Mouse (Mus musculus) spleen, adult 18-20 months (tissue): ENCODE measurements around the gene Sytl3.

Experiments used
- DNase-seq, 2 experiments: peaks; one replicate each; pipeline ENCODE4 v3.0.0; 2022; ENCODE audit warnings: mixed read lengths in 2 of 2

Gene Sytl3

DNA sequence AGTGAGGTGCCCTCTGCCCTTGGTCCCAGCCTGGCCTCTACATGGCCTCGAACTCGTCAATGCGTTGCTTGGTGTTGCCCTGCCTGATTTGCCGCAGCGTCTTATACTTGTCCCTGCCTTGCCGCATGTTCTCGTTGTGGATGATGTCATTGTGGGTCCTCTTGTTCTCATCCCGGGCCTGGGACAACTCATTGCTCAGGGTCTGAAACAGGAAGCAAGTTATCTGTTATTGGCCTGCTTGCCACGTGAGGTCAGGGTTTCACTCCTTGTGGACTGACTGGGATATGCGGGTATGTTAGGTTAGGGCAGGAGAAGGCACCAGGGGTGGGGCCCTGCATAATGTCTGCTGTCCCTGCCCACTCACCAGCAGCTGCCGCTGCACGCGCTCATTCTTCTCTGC is 80.4 kb downstream of the Sytl3 start:
- no peak for DNase-seq

DNA sequence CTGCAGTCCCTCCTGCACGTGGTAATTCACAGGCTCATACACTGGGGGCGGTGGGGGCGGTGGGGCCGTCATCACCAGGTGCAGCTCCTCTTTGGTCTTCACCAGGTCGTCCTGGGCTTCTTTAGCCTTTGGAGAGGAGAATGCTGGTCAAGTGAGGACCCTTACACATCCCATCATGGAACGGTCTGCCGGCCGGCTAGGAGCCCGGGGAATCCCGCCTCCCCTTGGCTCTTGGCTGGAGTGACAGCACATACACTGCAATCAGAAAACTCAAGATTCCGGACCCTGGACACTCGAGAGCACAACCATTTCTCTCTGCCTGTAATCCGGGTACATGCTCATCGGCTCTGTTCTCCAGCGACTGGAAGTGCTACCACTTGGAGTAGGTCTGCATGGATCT is 80.9 kb downstream of the Sytl3 start:
- no peak for DNase-seq

DNA sequence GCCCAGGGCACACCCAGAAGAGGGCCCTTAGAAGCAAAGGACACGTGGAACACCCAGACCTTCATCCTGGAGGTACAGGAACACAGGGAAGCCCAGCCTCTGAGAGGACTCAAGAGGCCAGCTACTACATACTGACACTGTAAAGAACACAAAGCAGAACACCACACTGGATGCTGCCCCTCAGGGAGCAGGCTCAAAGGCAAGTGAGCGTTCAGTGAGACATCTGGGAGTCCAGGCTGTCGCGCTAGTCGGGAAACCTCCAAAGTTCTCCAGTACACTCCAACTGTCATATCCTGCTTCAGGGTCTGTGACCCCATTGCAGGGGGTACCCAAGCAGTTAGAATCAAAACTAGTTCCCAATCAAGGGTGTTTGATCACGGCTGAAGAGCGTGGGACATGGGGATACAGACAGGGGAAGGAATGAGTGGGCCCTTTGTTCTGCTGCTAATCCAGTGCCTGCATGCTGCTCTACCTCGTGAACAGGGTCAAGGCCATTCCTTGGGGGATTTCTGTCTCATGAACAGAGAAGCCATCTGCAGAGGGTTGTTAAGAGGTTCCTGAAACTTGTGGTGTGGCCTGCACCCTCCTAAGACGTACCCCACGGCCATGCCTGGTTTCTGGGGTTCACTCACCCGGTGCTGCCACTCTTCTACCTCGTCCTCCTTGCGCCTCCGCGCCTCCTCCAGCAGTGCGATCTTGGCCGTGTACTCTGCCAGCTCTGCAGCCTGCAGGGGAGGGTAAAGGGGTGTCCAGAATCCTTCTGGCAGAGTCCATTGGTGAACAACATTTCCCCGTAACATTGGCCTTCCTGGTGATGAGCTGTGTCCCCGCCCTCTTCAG is 81.7 kb downstream of the Sytl3 start:
- DNase-seq: no peak

DNA sequence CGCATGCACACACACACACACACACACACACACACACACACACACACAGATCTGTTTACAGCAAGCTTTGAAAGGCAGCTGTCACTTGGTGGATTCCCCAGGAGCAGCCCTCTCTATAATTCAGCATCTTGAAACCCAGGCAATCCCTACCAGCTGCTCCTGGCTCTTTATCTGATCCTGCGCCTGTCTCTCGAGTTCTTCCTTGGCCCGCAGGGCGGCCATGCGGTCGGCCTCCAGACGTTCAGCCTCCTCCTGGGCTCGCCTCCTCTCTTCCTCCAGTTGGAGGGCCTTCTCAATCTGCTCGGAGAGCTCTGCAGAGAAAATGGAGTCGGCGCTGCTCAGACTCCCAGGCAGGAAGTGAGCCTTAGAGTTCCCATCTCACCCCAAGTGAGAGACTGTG is 82.4 kb downstream of the Sytl3 start:
- DNase-seq: no peak

DNA sequence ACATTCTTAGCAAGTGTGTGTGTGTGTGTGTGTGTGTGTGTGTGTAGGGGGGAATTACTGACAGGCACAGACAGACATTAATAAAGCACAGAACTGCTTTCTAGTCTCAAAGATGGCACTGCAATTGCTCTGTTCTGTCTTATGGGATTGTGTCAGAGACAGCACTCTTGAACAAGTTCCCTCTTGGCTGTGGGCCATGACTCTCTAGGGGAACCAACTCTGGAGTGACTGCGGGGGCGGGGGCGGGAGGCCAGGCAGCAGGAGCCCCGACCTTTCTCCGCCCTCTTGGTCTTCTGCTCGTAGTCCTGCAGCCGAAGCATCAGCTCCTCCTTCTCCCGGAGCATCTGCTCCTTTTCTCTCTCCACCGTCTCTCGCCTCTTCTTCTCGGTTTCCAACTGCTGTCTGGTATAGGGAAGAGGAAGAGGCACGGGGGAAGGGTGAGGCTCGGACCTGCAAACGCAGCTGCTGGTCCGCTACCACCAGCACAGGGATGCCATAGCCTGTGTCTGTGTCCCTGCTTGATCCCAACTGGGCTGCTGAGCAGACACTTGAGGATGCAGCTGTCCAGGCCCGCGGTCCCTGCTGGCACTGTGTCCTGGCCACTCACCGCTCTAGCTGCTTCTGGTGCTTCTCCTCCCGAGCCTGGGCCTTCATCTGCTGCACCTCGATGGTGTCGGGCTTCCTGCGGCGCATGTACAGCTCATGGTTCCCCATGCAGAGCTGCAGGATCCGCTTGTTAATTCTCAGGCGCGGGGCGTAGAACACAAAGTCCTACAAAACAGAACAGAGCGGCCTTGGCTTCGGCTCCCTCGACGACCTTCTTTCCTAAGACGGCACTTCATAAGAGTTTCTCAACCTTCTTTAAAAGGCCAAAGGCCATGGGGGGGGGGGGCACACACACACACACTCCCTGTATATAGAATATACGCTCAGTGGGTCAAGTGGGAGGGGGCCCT is 83.5 kb downstream of the Sytl3 start:
- no peak for DNase-seq

DNA sequence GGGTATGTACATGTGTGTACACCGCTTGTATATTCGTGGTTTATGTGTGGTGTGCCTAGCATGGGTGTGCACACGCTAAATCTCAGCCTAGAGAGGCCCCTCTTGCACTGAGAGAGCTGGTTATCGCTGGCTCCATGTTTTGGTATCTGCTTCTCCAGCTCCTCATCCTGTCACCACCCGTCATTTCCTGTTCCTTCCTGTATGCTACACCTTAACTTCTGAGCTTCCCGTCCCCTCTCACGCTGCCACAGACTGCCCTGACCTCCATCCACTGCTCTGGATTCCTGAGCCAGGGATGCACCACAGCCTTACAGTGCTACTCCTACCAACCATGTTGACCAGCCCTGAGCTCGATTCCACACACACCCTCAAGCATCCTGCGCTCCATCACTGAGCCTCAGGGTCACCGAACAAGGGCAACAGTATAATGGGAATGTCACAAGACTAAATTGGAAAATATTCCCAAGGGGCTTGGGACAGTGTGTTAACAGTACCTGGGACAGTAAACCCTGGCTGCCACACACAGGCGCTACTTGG is 84.2 kb downstream of the Sytl3 start:
- DNase-seq: no peak

DNA sequence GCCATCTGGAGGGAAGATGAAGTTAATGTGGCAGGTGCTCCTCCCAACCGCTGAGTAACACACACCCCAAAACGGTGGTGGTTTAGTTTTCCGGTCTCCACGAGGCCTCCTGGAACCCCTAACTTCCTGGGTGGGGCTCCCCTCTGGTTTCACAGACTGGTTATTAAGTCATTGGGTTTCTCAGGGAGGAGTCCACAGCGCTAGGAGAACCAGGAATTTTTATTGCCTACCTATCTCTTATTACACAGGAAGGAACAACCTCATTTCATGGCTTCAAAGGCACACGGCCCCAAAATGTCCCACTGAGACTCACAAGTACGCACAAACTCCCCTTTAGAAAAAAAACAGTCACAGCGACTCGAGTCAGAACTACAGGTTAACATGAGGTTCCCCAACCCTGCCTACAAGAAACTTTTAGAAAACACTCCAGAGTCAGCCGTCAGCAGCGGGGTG is 84.9 kb downstream of the Sytl3 start:
- no peak for DNase-seq

DNA sequence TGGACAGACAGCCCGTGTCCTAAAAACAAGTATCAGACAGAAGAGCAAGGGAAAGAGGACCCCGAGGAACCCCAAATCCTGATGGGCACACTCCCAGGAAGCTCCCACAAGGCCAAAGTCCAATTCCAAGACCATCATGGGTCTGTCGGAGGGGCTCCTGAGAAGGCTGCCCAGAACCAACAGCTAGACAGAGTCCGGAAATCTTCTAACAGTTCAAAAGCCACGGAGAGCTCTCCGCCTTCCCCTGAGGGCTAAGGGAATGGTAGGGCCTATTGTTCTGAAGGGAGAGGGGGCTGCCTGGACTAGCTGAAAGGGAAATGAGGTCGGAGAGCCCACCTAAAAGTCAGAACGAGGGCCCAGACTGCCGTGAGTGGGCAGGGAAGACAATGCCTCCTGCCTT is 85.5 kb downstream of the Sytl3 start:
- no peak for DNase-seq

DNA sequence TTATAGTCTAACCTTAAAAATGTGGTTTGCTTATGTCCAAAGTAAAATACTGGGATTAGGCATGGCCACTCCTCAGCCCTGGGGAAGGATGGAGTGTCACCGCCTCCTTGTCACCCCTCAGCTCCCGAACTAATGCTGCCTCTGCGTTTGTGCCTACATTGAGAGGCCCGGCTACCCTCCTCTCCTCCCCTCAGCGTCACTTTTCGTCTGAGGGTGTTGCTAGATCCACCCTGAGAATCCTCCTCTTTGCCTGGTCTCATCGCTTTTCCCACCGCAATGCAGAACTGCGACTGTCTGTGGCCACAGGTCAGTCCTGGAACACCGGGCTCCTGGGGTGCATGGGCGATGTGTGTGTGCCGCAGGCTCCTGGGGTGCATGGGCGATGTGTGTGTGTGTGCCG is 86.0 kb downstream of the Sytl3 start:
- no peak for DNase-seq

DNA sequence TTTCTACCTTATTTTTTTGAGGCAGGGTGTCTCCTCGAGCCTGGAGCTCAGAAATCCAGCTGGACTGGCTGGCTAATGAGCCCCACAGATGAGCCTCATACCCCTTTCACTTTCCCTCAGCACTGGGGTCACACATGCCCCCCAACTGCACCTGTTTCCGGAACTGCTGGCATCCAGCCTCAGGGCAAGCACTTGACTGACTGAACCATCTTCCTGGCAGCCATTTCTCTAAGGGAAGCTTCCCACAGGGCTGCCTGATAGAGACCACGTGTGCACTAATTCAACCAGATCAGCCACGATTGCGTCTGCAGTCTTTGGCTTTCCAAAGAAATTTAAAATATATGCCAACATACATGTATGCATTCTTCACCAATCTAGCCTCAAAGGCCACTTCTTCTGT is 86.6 kb downstream of the Sytl3 start:
- DNase-seq: no peak

DNA sequence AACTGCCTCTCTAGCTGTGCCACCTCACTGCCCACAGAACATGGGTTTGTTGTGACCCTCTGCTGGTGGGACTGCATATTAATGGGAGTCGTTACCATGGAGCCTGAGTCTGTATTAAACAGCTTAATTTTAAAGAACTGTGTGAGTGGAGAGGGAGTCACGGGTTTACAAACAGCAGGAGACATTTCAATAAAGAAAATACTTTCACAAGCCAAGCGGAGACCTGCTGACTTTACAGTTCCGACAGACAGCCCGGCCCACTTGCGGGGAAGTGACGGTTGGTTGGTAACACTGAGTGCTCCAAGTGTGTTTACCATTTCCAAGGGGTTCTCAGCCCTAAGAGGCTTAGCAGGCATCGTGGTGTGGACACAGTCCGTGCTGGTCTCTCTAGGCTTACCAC is 87.1 kb downstream of the Sytl3 start:
- no peak for DNase-seq

DNA sequence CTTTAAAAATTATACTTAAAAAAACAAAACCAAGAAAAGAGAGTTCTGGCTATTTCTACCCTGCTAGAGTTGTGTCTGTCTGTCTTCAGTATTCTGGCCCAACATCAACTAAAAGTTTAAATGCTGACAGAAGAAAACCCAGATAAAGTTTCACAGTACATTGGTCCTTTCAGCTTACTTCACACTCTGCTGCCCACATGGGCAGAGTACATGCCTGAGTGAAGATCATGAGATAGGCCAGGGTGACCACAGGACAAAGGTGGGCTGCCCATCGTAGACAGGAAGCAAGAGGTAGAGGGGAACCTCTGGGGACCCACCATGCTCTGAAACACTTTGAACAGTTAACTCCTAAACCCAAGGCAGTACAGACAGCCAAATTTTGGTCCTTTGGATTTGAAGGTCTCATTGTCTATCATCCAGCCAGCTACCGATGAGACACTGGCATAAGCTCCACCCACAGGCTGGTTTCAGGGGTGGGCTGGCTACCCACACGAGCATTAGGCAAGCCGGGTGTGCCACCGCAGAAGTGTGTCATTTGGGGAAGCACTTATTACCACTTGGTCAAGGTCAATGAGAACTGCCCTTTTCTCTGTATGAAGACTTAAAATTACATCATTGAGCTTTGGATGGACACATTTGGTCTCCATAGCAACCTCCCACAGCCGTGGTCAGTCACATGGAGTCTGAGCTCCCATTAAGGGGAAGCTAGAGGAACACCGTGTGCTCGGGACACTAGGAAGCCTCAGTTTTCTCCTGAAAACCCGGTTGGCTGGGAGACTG is 87.7 kb downstream of the Sytl3 start:
- no peak for DNase-seq

DNA sequence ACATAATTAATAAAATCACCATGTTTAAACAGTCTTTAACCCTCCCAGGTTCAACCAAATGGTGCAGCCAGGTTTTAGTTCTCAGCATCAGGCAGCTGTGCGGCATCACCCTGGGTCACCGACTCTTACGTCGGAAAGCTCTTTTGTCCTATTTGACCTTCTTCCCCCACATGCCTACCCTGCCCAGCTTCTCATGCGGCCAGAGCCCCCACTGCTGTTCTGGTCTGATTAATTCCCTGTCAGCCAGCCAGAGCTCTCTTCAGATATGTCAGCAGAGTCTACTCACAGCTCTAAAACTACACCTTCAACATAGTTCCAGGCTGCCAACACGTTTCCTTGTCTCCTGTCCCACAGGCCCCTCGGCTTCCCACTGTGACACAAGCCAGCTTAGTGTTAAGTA is 88.6 kb downstream of the Sytl3 start:
- no peak for DNase-seq

DNA sequence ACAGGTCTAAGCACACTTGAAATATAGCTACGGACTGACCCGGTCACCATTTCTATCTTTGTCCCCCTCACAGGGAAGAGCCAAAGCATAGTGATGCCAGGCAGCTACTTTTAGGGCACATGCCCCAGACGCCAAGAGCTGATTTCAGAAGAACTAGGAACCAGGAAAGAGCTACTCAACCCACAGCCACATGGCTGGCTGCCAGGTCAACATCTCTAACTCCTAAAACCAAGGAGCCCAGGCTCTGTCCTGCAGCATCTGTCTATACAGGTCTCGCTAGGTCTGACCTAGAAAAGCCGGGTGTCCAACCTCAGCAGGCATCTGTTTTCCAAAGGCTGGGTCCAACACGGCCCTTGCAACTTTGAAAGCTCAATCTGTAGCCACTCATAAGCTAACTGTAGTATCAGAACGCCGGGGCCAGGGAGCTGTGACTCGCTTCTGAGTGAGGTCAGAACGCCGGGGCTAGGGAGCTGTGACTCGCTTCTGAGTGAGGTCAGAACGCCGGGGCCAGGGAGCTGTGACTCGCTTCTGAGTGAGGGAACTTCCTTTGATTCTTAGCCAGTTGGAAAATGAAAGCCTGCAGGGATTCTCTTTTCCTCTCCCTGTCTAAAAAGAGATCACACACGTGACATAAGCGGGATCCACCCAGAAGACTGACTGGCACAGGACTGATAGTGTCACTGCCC is 90.0 kb downstream of the Sytl3 start:
- DNase-seq: no peak

DNA sequence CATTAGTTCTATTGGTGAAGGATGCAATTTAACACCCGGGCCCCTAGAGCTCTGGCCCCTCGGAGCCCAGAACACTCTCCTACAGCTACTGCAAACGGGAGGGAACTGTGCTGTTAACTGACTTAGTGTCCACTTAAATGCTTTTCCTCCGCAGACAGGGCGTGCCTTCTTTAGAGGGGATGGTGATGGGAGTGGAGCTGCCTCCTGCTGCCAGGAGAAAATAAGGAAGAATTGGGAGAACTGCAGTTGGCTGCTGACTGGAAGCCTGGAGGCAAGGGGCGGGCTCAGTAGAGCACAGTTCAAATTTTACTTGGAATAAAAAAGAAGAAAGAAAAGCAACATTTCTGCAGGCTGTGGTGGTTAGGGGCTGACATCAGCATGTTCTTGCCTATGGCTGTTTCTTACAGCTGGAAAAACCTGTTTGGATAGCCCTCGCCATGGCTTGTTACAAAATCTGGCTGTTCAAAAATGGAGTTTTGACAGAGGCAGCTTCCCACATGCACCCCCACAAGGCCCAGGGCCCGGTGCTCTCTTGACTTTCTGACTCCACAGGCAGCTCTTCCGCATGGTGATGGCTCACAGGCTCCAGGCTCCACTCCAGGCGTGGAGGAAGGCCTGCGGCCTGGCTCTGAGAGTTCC is 92.4 kb downstream of the Sytl3 start:
- no peak for DNase-seq

DNA sequence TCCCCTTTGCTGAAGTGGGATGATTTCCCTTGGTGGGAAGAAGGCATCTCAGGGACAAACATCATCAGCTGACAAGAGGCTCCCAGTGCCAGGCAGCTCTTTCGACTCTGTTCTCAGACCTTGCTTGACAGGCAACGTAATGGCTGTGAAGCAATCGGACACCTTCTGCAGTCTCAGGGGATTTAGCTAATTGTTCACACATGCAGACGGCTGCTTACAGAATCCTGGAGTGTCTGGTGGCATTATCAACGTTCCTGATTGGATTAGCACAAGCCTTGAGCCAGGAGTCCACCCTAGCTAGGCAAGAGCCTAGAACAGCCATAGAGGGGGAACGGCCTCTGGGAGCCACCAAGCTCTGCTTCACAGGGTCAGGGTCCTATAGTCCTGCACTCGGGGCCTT is 93.5 kb downstream of the Sytl3 start:
- no peak for DNase-seq

DNA sequence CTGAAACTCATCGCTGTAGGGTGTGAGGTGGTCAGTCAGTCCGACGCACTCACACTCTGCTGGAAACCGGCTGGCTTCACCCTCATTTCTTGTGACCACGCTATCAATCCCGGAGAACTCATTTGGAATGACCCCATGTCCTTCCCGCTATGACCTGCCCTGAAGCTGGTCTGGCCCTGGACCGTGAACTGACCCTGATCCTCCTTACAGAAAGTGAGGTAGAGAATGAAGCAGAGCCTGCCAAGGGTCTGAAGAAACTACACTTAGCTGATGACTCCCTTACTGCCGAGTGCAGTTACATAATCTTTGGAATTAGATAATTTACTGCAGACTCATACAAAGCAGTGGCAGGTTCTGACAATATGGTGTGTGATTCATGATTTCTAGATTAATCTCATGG is 96.3 kb downstream of the Sytl3 start:
- DNase-seq: no peak

DNA sequence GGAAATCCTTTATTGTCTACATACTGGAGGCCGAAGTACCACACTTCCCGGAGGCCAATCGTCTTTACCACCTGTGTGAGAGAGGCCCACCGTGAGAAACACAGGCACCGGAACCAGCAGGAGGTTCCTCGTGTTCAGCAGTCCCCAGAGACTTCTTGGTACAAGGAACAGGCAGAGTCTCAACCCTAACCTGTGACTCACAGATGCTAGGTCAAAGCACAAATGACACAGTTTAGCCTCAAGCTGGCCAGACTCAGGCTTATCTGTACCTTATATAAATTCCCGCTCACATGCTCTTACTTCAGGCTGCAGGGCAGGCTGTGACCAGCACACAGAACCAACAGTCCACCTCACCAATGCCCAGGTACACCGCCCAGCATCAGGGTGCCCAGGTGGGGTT is 97.0 kb downstream of the Sytl3 start:
- DNase-seq: no peak

DNA sequence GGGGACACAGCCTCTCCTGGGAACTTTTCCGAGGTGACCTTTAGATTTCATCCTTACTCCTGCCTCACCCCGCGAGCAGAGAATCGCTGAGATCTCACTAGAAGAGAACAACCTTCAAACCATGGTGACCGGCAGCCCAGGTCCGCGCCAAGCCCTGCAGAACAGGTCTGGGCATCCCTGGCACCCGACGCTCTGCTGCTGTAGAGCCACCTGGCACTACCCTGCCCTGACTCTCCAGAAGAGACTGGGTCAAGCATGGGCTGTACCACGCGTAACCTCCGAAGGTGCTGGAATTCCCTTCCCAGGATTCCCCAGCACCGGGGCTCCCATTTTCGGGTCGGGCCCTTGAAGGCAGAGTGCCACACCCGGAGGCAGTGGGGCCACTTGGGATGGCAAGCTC is 99.0 kb downstream of the Sytl3 start:
- DNase-seq: no peak

DNA sequence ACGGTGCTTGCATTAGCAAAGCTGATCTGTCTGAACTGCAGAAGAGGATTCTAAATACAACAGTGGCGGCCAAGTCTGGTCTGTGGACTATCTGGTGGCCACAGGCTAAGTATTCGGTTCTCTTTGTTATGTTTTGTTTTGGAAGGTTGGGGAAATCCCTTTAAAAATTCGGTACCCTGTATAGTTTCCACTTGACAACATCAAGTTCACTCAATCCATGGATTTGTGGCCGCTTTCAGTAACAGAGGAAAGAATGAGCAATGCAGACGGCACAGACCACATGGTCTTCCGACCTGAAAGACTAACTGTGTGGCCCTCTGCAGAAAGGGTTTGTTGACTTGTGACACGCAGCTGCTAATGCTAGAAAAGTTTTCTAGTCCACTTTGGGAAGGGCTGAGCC is 100.0 kb downstream of the Sytl3 start:
- DNase-seq: no peak

DNA sequence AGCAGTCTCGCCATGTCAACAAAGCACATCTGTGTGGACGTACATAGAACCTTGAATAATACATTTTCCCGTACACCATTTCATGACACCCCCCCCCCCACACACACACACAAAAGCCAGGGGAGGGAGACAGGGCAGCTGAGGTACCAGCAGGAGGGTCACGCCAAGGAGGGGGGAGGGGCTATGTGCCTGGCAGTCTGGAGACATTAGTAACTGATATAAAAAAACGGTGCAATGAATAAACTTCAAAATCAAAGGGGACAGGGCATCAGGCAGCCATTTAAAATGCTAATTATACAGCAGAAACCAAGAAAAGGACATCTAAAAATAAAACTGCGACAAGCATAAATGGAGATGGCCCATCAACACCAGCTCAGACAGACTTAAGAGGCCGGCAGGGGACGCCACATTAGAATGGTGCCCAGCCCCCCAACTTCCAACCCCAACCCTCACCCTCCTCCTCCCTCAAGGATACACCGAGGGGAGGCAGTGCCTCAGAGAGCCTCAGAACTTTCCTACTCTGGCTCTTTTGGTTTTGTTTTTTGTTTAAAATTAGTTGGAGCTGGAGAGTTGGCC is 100.9 kb downstream of the Sytl3 start:
- DNase-seq: no peak
